Mouse (Mus musculus): Measurements from ENCODE around the gene Agbl1.

GRCm38 (mm10) chr7:76379493-76379892 lies 149.8 kb downstream of the Agbl1 start:
- no peak for TF ChIP-seq CTCF (IDR thresholded peaks at IDR 0.05; ENCODE audit: low read depth, low read length)
- no peak for TF ChIP-seq GATA1 (IDR thresholded peaks at IDR 0.05; ENCODE audit: borderline replicate concordance, low read length)
- TF ChIP-seq GATA2 (IDR thresholded peaks at IDR 0.05; ENCODE audit: borderline replicate concordance, low read depth, low read length) = no peak
- TF ChIP-seq TAL1 (conservative IDR thresholded peaks at IDR 0.05; ENCODE audit: low read depth, low read length) = no peak

Measured in G1E (cell line).